Mouse (Mus musculus) ES-E14 (cell line): ENCODE data around the gene Stat5b. TPM values are rescaled to one million over a fixed set of nuclear protein-coding genes. Genes with fewer than 3 reads are reported as not detected.

ENCODE experiments used
- DNase-seq: peaks from one replicate; pipeline ENCODE4 v3.0.0-alpha.2; 2013; ENCODE audit warnings: low read depth, low spot score
- H3K27ac ChIP-seq: 2 replicates; pipeline ENCODE4 v1.5.1; 2012; ENCODE audit warnings: low read depth, mild to moderate bottlenecking, low read length, moderate library complexity, mixed read lengths; ENCODE audit not compliant: poor library complexity, insufficient read depth, severe bottlenecking
- H3K36me3 ChIP-seq: 2 replicates; pipeline ENCODE4 v1.6.1; 2012; ENCODE audit warnings: mild to moderate bottlenecking, low read length, moderate library complexity, mixed read lengths; ENCODE audit not compliant: control insufficient read depth, poor library complexity, insufficient read depth, severe bottlenecking
- H3K4me1 ChIP-seq, 2 experiments: fragments of 150-350 bp in 1 of 2; sonication (generic) in 1 of 2; 2 replicates each; pipeline ENCODE4 v1.6.1; 2012; ENCODE audit warnings: low read length in 2 of 2, mild to moderate bottlenecking in 1 of 2, mixed read lengths in 1 of 2; ENCODE audit not compliant: control insufficient read depth in 2 of 2, insufficient read depth in 2 of 2, poor library complexity in 1 of 2
- H3K4me3 ChIP-seq, 2 experiments: fragments of 150-350 bp in 1 of 2; sonication (generic) in 1 of 2; 2 replicates each; pipeline ENCODE4 v1.5.1; 2012; ENCODE audit warnings: low read length in 2 of 2, low read depth in 1 of 2, mild to moderate bottlenecking in 1 of 2, mixed read lengths in 1 of 2; ENCODE audit not compliant: insufficient read depth in 1 of 2, poor library complexity in 1 of 2, severe bottlenecking in 1 of 2
- H3K9ac ChIP-seq: 2 replicates; pipeline ENCODE4 v1.6.1; 2012; ENCODE audit warnings: low read depth, mild to moderate bottlenecking, low read length, mixed read lengths; ENCODE audit not compliant: poor library complexity, insufficient read depth, severe bottlenecking
- H3K9me3 ChIP-seq: fragments of 150-350 bp; sonication (generic); 2 replicates; pipeline ENCODE4 v1.6.1; 2012; ENCODE audit warnings: low read depth, mild to moderate bottlenecking, low read length; ENCODE audit not compliant: control insufficient read depth, insufficient read depth
- CHD2 ChIP-seq: IDR thresholded peaks from 2 replicates; pipeline ENCODE4 v1.6.1; 2014; ENCODE audit warnings: mild to moderate bottlenecking, low read depth, low read length, inconsistent platforms
- HCFC1 ChIP-seq: IDR thresholded peaks from 2 replicates; pipeline ENCODE4 v1.6.1; 2012; ENCODE audit warnings: low read length, inconsistent platforms, borderline replicate concordance; ENCODE audit not compliant: insufficient read depth
- MAFK ChIP-seq: IDR thresholded peaks from 2 replicates; pipeline ENCODE4 v1.6.1; 2014; ENCODE audit warnings: mild to moderate bottlenecking, low read depth, low read length, inconsistent platforms; ENCODE audit not compliant: insufficient read depth
- ZC3H11A ChIP-seq: IDR thresholded peaks from 2 replicates; pipeline ENCODE4 v1.6.1; 2012; ENCODE audit warnings: low read depth, mild to moderate bottlenecking, inconsistent platforms, low read length, borderline replicate concordance
- ZNF384 ChIP-seq: IDR thresholded peaks from 2 replicates; pipeline ENCODE4 v1.6.1; 2012; ENCODE audit warnings: low read depth, low read length, inconsistent platforms
- in situ Hi-C, 2 experiments: fragments of 600-800 bp; cut with MboI; formaldehyde crosslinking; loops; one replicate each; pipeline ENCODE4 v1.15.1; 2025; ENCODE audit warnings: low sequenced_read_pairs in 2 of 2, inconsistent platforms in 1 of 2; ENCODE audit not compliant: unreplicated experiment in 2 of 2
- total RNA-seq: library from RNA; depleted of rRNA; stranded (reverse); fragments of 300-350 nt; gene quantifications from 2 replicates; pipeline ENCODE4 v1.2.3, GENCODE M21; 2012

Stat5b gene
- total RNA-seq, 1 experiment, result 3.4 TPM

DNA sequence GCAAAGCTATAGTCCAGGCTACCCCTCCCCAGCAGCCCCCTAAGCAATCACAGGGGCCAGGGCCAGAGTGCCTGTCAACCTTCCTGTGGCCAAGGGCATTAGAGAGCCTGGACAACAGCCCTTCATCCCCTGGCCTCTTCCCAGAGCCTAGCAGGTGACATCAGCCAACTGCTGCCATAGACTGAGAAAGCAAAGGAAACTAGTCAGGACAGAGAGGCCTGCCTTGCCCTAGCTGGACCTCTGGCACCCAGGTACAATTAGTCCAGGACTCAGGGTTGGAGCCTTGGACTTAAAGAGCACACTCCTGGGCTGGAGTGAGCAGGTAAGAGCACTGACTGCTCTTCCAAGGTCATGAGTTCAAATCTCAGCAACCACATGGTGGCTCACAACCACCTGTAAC is 34.9 kb upstream of the Stat5b start:
- Histone ChIP-seq H3K4me3 (no peak overlapping the region), H3K27ac (no peak overlapping the region), H3K36me3 (peaks cover 31% of the 10 kb centered on the region), H3K9me3 (no peaks in the 10 kb centered on the region), H3K4me1 (no peaks in the 10 kb centered on the region), H3K9ac (no peak overlapping the region)
- in situ Hi-C loops, result no loop called here
- TF ChIP-seq CHD2 (no peak), MAFK (no peak), ZNF384 (no peak), ZC3H11A (no peak), HCFC1 (no peak)
- DNase-seq, result no peak

- TF ChIP-seq HCFC1, result no peak
- TF ChIP-seq ZC3H11A, result no peak
- TF ChIP-seq MAFK, result no peak
- TF ChIP-seq ZNF384, result no peak
- no peak for TF ChIP-seq CHD2
- Histone ChIP-seq H3K9ac (no peak overlapping the region), H3K4me1 (peaks cover 0 to 2% of the 10 kb centered on the region in 2 experiments; a peak in 1 of 4 replicates), H3K9me3 (no peaks in the 10 kb centered on the region), H3K36me3 (peaks cover 14% of the 10 kb centered on the region), H3K4me3 (no peak overlapping the region), H3K27ac (no peak overlapping the region)
- in situ Hi-C loops, result no loop called here
- no peak for DNase-seq
Observed at GRCm38 (mm10) chr11:100883640-100884039, 33.1 kb upstream of the Stat5b start.

GRCm38 (mm10) chr11:100879321-100880078 is 29.0 kb upstream of the Stat5b start:
- H3K4me1 ChIP-seq, result peaks cover 0 to 4% of the 10 kb centered on the region in 2 experiments; a peak in 1 of 4 replicates
- no peak overlapping the region for H3K27ac ChIP-seq
- TF ChIP-seq ZC3H11A (no peak), ZNF384 (no peak)
- H3K4me3 ChIP-seq, result no peak overlapping the region
- no peak overlapping the region for H3K9ac ChIP-seq
- no peak for DNase-seq
- H3K9me3 ChIP-seq, result no peaks in the 10 kb centered on the region
- no peaks in the 10 kb centered on the region for H3K36me3 ChIP-seq
- in situ Hi-C loops, result no loop called here

- H3K9me3 ChIP-seq, result no peaks in the 10 kb centered on the region
- in situ Hi-C loops, result no loop called here
- H3K4me1 ChIP-seq, result peaks cover 0 to 4% of the 10 kb centered on the region in 2 experiments; a peak in 1 of 4 replicates
- H3K4me3 ChIP-seq, result no peak overlapping the region
- no peak overlapping the region for H3K27ac ChIP-seq
- no peak for DNase-seq
- H3K9ac ChIP-seq, result no peak overlapping the region
- no peaks in the 10 kb centered on the region for H3K36me3 ChIP-seq
- no peak for TF ChIP-seq MAFK
- no peak for TF ChIP-seq ZNF384
- TF ChIP-seq ZC3H11A, result no peak
- TF ChIP-seq HCFC1, result no peak
- no peak for TF ChIP-seq CHD2
Observed at GRCm38 (mm10) chr11:100875761-100876160, 25.2 kb upstream of the Stat5b start.

DNA sequence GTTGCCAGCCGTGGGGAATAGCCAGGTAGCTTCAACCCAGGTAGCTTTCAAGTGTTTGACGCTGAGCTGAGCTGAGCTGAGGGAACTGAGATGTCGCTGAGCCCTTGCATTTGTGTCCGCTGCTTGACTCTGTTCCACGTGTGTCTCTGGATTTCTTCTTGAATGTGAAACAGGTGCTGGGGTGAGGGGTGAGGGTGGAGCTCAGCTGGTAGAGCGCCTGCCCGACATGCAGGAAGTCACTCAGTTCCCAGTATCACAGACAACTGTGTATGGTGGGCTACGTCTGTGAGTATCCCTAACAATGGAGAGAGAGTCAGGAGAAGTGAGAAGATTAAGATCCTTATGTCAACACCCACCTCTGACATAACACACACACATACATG is 20.4 kb upstream of the Stat5b start:
- Histone ChIP-seq H3K4me1 (no peaks in the 10 kb centered on the region), H3K4me3 (no peak overlapping the region), H3K9me3 (no peaks in the 10 kb centered on the region), H3K36me3 (no peaks in the 10 kb centered on the region), H3K9ac (no peak overlapping the region), H3K27ac (no peak overlapping the region)
- DNase-seq, result no peak
- TF ChIP-seq ZC3H11A, result no peak
- TF ChIP-seq HCFC1, result no peak
- no peak for TF ChIP-seq CHD2
- in situ Hi-C loops, result no loop called here
